Mouse (Mus musculus): ENCODE measurements around the gene March7.

GRCm38 (mm10) chr2:60223489-60223888 lies 13.8 kb downstream of the March7 start:
- TF ChIP-seq POLR2A (IDR thresholded peaks at IDR 0.05; ENCODE audit: extremely low read depth, insufficient read depth, low read length) = no peak
- TF ChIP-seq CTCF (IDR thresholded peaks at IDR 0.05; ENCODE audit: extremely low read depth, insufficient read depth, low read length) = no peak

Measured in cortical plate, adult 2 months (tissue).